Mouse (Mus musculus) neural tube, embryonic 10.5 days (tissue): ENCODE measurements around the gene Col9a1.

Source experiments
- DNase-seq: peaks from one replicate; pipeline ENCODE4 v3.0.0-alpha.2; 2017; ENCODE audit warnings: low spot score; ENCODE audit errors: extremely low spot score

The Col9a1 gene

GRCm38 (mm10) chr1:24222231-24222630 lies 44.8 kb downstream of the Col9a1 start:
- DNase-seq, result no peak

DNA sequence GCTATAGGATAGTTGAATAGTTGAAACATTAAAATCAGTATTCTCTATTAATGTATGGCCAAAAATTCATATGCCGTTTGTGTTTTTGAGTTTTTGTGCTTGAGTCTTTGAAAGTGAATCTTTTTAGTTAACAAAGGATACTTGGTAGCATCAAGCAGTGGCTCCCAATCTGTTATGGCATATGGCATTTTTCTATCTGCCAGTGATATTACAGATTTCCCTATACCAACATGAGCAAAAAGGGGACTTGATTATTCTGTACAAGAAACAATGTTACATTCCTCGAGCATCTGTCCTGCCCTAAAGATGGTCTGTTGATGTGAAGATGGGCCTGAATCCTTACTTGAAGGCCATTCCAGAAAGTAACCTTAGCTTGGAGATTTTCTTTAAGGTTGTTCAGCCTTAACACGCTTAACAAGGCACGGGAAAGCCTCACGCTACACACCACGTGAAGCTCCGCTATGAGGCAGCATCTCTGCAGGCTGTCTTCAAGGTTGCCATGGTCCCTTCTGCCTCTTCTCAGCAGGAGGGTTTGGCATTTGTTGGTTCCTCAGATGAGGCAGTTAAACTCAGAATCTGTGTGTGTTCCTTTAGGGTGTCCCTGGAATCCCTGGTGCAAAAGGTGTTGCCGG lies 45.7 kb downstream of the Col9a1 start:
- no peak for DNase-seq

GRCm38 (mm10) chr1:24225825-24226526 lies 48.6 kb downstream of the Col9a1 start:
- no peak for DNase-seq

- no peak for DNase-seq
Measured at GRCm38 (mm10) chr1:24226941-24227711, 49.7 kb downstream of the Col9a1 start.

DNA sequence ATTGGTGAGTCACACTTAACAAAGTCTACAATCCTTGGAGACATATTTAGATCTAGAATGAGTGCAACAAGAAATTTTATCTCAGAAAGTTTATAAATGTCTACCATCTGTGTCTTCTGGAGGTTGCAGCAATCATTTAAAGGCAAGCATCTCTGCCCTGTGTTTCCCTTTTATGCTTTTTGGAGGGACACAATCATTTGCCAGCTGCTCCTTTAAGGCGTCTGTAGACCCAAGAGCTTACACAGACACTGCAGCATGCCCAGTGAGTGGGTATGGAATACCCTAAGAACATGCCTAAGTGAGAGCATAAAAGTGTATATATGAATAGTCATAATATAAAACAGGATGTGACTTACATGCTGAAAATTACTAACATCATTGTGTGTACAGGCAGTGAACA lies 52.1 kb downstream of the Col9a1 start:
- DNase-seq, result no peak

- DNase-seq, result no peak
Measured at GRCm38 (mm10) chr1:24230428-24230827, 53.0 kb downstream of the Col9a1 start.

- no peak for DNase-seq
Measured at GRCm38 (mm10) chr1:24231504-24232270, 54.3 kb downstream of the Col9a1 start.

- DNase-seq, result no peak
Measured at GRCm38 (mm10) chr1:24236330-24236729, 58.9 kb downstream of the Col9a1 start.

- no peak for DNase-seq
Measured at GRCm38 (mm10) chr1:24240039-24240691, 62.8 kb downstream of the Col9a1 start.

- DNase-seq, result no peak
Measured at GRCm38 (mm10) chr1:24244931-24245330, 67.5 kb downstream of the Col9a1 start.

DNA sequence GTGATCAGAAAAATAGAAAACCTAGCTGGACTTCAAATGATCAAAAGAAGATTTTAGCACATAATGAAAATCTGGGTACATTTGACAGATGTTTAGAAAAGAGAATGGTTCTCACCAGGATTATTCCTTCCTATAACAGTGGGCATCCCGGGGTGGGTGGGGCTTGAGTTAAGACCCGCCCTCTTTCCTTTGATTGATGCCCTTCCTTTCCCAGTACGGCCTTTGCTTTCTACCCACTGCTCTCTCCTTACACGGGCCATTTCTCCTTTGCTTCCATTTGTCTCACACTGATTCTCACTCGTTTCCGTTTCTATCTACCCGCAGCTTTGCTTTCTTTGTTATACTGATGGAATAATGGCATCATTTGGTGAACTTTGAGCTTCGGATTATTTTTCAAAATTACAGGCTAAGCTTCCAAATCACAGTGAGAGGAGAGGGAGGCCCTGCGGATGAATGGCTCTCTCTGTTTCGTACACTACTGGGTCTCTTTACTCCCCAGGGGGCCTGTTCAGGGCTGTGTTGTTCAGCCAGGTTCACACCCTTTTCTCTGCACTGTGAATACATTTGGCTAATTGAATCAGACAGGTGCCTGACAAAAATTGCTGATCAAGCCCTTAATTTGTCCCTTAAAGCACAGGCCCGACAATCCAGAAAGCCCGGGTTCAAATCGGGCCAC lies 68.4 kb downstream of the Col9a1 start:
- DNase-seq, result no peak

- no peak for DNase-seq
Measured at GRCm38 (mm10) chr1:24248294-24249104, 71.1 kb downstream of the Col9a1 start.

DNA sequence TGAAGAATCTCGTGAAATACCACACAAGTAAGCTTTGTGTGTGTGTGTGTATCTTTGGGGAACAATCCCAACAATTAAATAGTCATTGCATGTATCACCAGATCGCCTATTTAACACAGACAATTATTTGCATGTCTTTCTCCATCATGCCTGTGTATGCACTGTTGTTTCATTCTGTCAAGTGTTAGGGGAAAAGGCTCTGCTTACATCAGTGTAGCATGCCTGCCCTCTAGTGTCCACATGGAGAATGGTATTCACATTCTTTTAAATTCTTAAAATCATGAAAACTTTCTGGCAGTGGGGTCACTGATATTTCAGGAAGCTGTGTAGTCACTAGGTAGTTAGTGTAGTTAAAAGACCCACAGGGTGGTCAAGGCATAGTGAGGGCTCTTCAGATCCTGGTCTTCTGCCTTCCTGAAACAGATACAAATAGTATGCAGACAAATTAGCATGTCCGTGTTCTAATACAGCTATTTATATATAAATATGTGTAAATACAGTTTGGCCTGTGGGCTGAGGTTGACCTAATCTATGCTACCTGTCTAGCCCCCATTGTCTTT lies 71.8 kb downstream of the Col9a1 start:
- DNase-seq, result no peak

DNA sequence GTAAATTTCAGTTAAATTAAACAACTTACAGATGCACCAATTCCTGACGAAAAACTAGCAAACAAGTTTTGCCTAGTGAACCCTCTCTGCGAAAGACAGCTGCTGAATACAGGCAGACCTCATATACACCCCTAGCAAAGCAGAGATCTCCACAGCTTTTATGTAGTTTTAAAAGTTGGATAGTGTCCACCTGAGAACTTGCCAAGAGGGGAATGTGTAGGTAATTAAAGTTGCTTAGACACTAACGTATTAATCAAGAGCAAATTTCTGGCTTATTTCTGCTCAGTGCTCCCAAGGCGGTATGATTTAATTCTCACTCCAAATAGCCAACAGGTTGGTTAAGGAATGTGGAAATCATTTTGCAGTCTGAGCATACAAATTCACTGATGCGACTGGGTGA lies 80.6 kb downstream of the Col9a1 start:
- no peak for DNase-seq

DNA sequence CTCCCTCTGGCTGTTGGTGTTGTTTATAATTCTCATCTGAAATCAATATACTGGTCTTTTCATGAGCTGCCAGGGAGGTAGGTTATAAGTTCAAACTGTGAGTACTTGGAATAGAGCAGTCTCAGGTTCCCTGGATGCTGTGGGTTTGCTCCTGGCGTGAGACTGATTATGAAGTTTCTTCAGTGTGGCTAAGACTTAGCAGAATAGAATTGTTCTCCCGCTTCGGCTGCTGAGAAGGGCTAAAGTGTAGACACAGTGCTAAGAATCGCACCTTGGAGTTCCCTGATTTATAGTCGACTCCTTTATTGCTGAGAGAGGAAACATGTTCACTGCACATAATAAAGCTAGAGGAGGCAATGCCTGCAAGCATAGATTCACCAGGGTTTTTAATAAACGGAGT lies 82.0 kb downstream of the Col9a1 start:
- no peak for DNase-seq

- DNase-seq, result no peak
Measured at GRCm38 (mm10) chr1:24261181-24261580, 83.8 kb downstream of the Col9a1 start.

GRCm38 (mm10) chr1:24267022-24267421 lies 89.6 kb downstream of the Col9a1 start:
- no peak for DNase-seq

GRCm38 (mm10) chr1:24286360-24286759 lies 109.0 kb downstream of the Col9a1 start:
- peak; percentile 20 for DNase-seq

- no peak for DNase-seq
Measured at GRCm38 (mm10) chr1:24292515-24292914, 115.1 kb downstream of the Col9a1 start.
